Mouse (Mus musculus) lung, embryonic 15.5 days (tissue): ENCODE data around the gene Platr25. TPM values are rescaled to one million over a fixed set of nuclear protein-coding genes. Genes with fewer than 3 reads are reported as not detected.
"Not testable (repeated sequence)": the region's sequence is repeated elsewhere in the genome, so short reads cannot be mapped to it uniquely, and the experiment has no call there.

ENCODE experiments used
- ATAC-seq: fragments of 200-750 bp; cut with Nextera tagmentation; 2 replicates; pipeline ENCODE4 v1.8.0; 2017; ENCODE audit warnings: moderate number of reproducible peaks, borderline replicate concordance; ENCODE audit not compliant: low FRiP score, low TSS enrichment; ENCODE audit errors: extremely low read depth
- H3K27ac ChIP-seq: fragments of 300-500 bp; sonication (generic); 2 replicates; pipeline ENCODE4 v1.5.1; 2015; ENCODE audit warnings: moderate library complexity, mild to moderate bottlenecking, inconsistent platforms
- H3K27me3 ChIP-seq: fragments of 300-500 bp; sonication (generic); 2 replicates; pipeline ENCODE4 v1.6.1; 2015; ENCODE audit warnings: inconsistent platforms
- H3K36me3 ChIP-seq: fragments of 300-500 bp; sonication (generic); 2 replicates; pipeline ENCODE4 v1.6.1; 2015; ENCODE audit warnings: inconsistent platforms
- H3K4me1 ChIP-seq: fragments of 300-500 bp; sonication (generic); 2 replicates; pipeline ENCODE4 v1.6.1; 2015; ENCODE audit warnings: inconsistent platforms
- H3K4me2 ChIP-seq: fragments of 300-500 bp; sonication (generic); 2 replicates; pipeline ENCODE4 v1.6.1; 2015; ENCODE audit warnings: inconsistent platforms, mild to moderate bottlenecking, moderate library complexity
- H3K4me3 ChIP-seq: fragments of 300-500 bp; sonication (generic); 2 replicates; pipeline ENCODE4 v1.5.1; 2015; ENCODE audit warnings: mild to moderate bottlenecking, inconsistent platforms
- H3K9ac ChIP-seq: fragments of 300-500 bp; sonication (generic); 2 replicates; pipeline ENCODE4 v1.6.1; 2015; ENCODE audit warnings: inconsistent platforms
- H3K9me3 ChIP-seq: fragments of 300-500 bp; sonication (generic); 2 replicates; pipeline ENCODE4 v1.6.1; 2016; ENCODE audit warnings: inconsistent platforms
- WGBS: fragments of 180-500 bp; shearing (Covaris S2); methylation state at CpG from one replicate; pipeline ENCODE4 v1.1.7; 2015; 5-methylcytosine and 5-hydroxymethylcytosine counted together
- microRNA counts: library from miRNA; unstranded; fragments of <30 nt; microRNA quantifications from one replicate; lab custom pipeline; 2016
- microRNA-seq: library from miRNA; unstranded; fragments of <30 nt; microRNA quantifications from one replicate; pipeline ENCODE4, GENCODE M21; 2016
- polyA plus RNA-seq: library from polyadenylated mRNA; unstranded; fragments of >200 nt; fragmentation: Nextera tagmentation; extraction: Ambion mirVana; gene quantifications from 2 replicates; pipeline ENCODE4 v1.2.1, GENCODE M21; 2015

The Platr25 gene
- polyA plus RNA-seq, 1 experiment from 2014 or later, result 29.7 TPM

- not testable (repeated sequence) for ATAC-seq, H3K27me3 ChIP-seq, H3K36me3 ChIP-seq, H3K4me3 ChIP-seq, H3K9me3 ChIP-seq, H3K9ac ChIP-seq, H3K27ac ChIP-seq, H3K4me1 ChIP-seq, H3K4me2 ChIP-seq
- 31% methylated on average over 1 of the region's 1 CpGs for WGBS
Observed at GRCm38 (mm10) chr13:62627071-62627470, 133.4 kb downstream of the Platr25 start.

DNA sequence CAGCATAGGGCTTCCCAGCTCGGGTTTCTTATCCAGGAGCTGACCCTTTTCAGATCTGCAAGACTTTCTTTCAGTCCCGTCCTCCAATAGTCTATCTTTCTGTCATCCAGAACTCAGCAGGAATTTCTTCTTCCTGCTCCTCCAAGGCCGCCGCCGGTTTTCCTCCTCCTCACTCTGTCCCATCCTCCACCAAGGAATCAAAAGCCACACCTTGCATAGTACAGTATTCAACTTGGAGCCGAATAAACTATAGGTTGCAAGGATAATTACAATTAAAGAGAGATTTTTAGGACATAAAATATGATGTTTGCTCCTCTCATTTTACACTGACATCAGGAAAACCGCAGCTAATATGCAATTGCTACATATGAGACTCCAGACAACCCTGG lies 136.2 kb downstream of the Platr25 start:
- not testable (repeated sequence) for H3K27me3 ChIP-seq, H3K9me3 ChIP-seq, H3K4me1 ChIP-seq, H3K36me3 ChIP-seq, H3K27ac ChIP-seq
- ATAC-seq, result peak; percentile 70; the same call in 1 of the 2 replicates
- 5% methylated on average over 7 of the region's 7 CpGs for WGBS
- peak overlapping the region; percentile 57 for H3K4me2 ChIP-seq
- H3K9ac ChIP-seq, result peak overlapping the region; percentile 32
- peak overlapping the region; percentile 55 for H3K4me3 ChIP-seq

- not testable (repeated sequence) for H3K27me3 ChIP-seq, H3K9me3 ChIP-seq, H3K4me1 ChIP-seq, H3K36me3 ChIP-seq
- Histone ChIP-seq H3K9ac (peak within 1 kb of the TSS; percentile 53), H3K4me3 (peak within 1 kb of the TSS; percentile 55), H3K27ac (0 out of 2 replicates have a peak within 1 kb of the TSS, but pooled peaks have one; percentile 29), H3K4me2 (peak within 1 kb of the TSS; percentile 57)
- peak; percentile 100 for ATAC-seq
- 0% methylated on average over 15 of the region's 15 CpGs for WGBS
Observed at GRCm38 (mm10) chr13:62623577-62624276, 136.8 kb downstream of the Platr25 start, which contains the start of gene 6720489N17Rik. Gene 6720489N17Rik (minus strand): TSS chr13:62624182.

MicroRNA genes within 50 kb of the gene (microRNA counts, 519-probe panel; counts per million panel counts)
- microRNA mmu-miR-713 (lab: Ali Mortazavi, UCI), result 19.7 counts per million

Small RNAs within 50 kb of the gene (microRNA-seq; reads per million reads assigned to microRNA genes)
- gene Gm24020 (not detected), gene Gm24588 (not detected), gene Mir713 (not detected)

Other genes with a start within 250 kb of the Platr25 start
- gene Zfp935, start 202.2 kb downstream of the Platr25 start, polyA plus RNA-seq, result 1.4 TPM in 1 of 2 replicates, not detected in the other
- gene Zfp934, start 189.5 kb downstream of the Platr25 start, polyA plus RNA-seq, result 17.9 and 21.5 TPM in 2 replicates
- gene 6720489N17Rik, start 136.5 kb downstream of the Platr25 start, polyA plus RNA-seq, result 15.4 and 17.4 TPM in 2 replicates
- gene Gm5141, start 25.1 kb upstream of the Platr25 start, polyA plus RNA-seq, result 11.6 and 13.7 TPM in 2 replicates
- 0.31 and 0.32 TPM in 2 replicates for gene Fbp2, start 97.7 kb upstream of the Platr25 start, polyA plus RNA-seq
- 1.1 and 3.7 TPM in 2 replicates for gene Fbp1, start 127.6 kb upstream of the Platr25 start, polyA plus RNA-seq
- gene 2010111I01Rik, start 204.2 kb upstream of the Platr25 start, polyA plus RNA-seq, result 129 and 133 TPM in 2 replicates